Mouse (Mus musculus) testis, adult 2 months (tissue): Measurements from ENCODE around the gene Pdzd8.

Experiments
- CTCF ChIP-seq: fragments of 200-500 bp; IDR thresholded peaks from 2 replicates; pipeline ENCODE4 v1.5.1; 2012; ENCODE audit warnings: low read depth, mild to moderate bottlenecking, inconsistent platforms, low read length, moderate library complexity; ENCODE audit not compliant: control insufficient read depth, insufficient read depth, insufficient replicate concordance
- POLR2A ChIP-seq: fragments of 200-500 bp; IDR thresholded peaks from 2 replicates; pipeline ENCODE4 v1.6.1; 2012; ENCODE audit warnings: low read depth, mild to moderate bottlenecking, inconsistent platforms, low read length, moderate library complexity; ENCODE audit not compliant: control insufficient read depth

DNA sequence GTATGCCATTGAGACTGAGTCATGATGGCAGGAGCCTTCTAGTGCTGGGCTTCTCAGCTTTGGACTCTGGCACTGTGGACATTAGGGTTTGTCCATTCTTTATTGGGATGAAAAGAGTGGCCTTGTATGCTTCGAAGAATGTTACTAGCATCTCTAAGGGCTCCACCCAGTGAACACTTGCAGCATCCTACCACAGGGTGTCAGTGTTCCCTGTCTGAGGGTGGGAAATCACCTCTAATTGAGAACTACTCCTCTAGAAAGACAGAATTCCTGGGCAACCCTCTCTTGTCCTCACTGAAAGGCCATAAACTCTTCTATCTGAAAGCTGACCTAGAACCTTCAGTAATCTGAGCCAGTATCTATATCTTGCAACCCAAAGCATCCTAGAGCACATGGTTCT, 41.6 kb upstream of the Pdzd8 start:
- no peak for TF ChIP-seq CTCF
- TF ChIP-seq POLR2A, result no peak
